Mouse (Mus musculus) hindbrain, embryonic 13.5 days (tissue): ENCODE measurements around the gene Gm36176. TPM values are rescaled to one million over a fixed set of nuclear protein-coding genes. Genes with fewer than 3 reads are reported as not detected.

Experiments used
- ATAC-seq: fragments of 200-750 bp; cut with Nextera tagmentation; 2 replicates; pipeline ENCODE4 v1.8.0; 2017; ENCODE audit warnings: moderate TSS enrichment; ENCODE audit not compliant: low FRiP score
- H3K27ac ChIP-seq: fragments of 300-500 bp; sonication (generic); 2 replicates; pipeline ENCODE4 v1.5.1; 2015; ENCODE audit warnings: inconsistent platforms, mild to moderate bottlenecking, moderate library complexity
- H3K27me3 ChIP-seq: fragments of 300-500 bp; sonication (generic); 2 replicates; pipeline ENCODE4 v1.6.1; 2015; ENCODE audit warnings: mild to moderate bottlenecking, inconsistent platforms
- H3K36me3 ChIP-seq: fragments of 300-500 bp; sonication (generic); 2 replicates; pipeline ENCODE4 v1.6.1; 2015; ENCODE audit warnings: mild to moderate bottlenecking, inconsistent platforms
- H3K4me1 ChIP-seq: fragments of 300-500 bp; sonication (generic); replicated peaks from 2 replicates; pipeline ENCODE4 v1.6.1; 2015; ENCODE audit warnings: inconsistent platforms
- H3K4me2 ChIP-seq: fragments of 300-500 bp; sonication (generic); 2 replicates; pipeline ENCODE4 v1.6.1; 2015; ENCODE audit warnings: inconsistent platforms, mild to moderate bottlenecking, moderate library complexity
- H3K4me3 ChIP-seq: fragments of 300-500 bp; sonication (generic); 2 replicates; pipeline ENCODE4 v1.5.1; 2015; ENCODE audit warnings: mild to moderate bottlenecking, inconsistent platforms
- H3K9ac ChIP-seq: fragments of 300-500 bp; sonication (generic); 2 replicates; pipeline ENCODE4 v1.6.1; 2015; ENCODE audit warnings: mild to moderate bottlenecking, inconsistent platforms
- H3K9me3 ChIP-seq: fragments of 300-500 bp; sonication (generic); 2 replicates; pipeline ENCODE4 v1.6.1; 2016; ENCODE audit warnings: inconsistent platforms
- WGBS: fragments of 180-500 bp; shearing (Covaris S2); methylation state at CpG from one replicate; pipeline ENCODE4 v1.1.7; 2015; 5-methylcytosine and 5-hydroxymethylcytosine counted together
- polyA plus RNA-seq: library from polyadenylated mRNA; unstranded; fragments of >200 nt; fragmentation: Nextera tagmentation; extraction: Ambion mirVana; gene quantifications from 2 replicates; pipeline ENCODE4 v1.2.1, GENCODE M21; 2015

Gm36176 gene
- polyA plus RNA-seq, 1 experiment from 2014 or later = not detected

DNA sequence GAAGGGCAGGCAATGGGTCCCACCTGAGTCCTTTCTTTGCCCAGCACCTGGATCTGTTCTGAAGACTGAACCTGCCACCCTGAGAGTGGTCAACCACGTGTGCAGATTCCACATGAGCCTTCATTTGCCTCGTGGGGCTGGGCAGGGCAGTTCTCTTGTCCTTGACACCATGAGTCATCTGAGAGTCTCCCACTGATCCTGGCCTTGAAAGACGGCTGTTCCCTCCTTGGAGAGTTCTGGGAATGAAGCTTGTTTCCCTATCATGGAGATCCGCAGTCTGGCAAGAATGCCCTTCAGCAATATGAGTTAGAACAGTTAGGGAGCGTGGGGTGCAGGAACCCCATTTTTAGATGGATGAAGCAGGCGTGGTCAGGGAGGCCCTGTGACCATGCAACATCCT, 7.6 kb upstream of the Gm36176 start:
- H3K27me3 ChIP-seq = no peaks in the 10 kb centered on the region
- WGBS = 81% methylated on average over 6 of the region's 6 CpGs
- H3K9ac ChIP-seq = no peak overlapping the region
- no peaks in the 10 kb centered on the region for H3K4me1 ChIP-seq
- no peak overlapping the region for H3K27ac ChIP-seq
- H3K4me3 ChIP-seq = no peak overlapping the region
- H3K36me3 ChIP-seq = no peaks in the 10 kb centered on the region
- no peak overlapping the region for H3K4me2 ChIP-seq
- ATAC-seq = no peak
- peaks cover 19% of the 10 kb centered on the region for H3K9me3 ChIP-seq

DNA sequence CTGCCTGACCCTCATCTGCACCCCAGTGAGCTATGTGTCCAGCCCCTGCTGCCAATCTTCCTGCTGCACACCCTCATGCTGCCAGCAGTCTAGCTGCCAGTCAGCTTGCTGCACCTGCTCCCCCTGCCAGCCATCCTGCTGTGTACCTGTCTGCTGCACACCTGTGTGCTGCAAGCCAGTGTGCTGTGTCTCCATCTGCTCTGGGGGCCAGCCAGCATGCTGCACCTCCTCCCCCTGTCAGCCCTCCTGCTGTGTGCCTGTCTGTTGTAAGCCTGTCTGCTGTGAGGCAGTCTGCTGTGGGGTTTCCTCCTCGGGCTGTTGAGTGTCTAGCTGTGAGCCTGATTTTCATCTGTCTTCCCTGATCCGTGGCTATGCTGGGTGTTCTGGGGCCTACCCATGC, 358 bp downstream of the Gm36176 start:
- Histone ChIP-seq H3K36me3 (no peaks in the 10 kb centered on the region), H3K9ac (no peak overlapping the region), H3K4me1 (no peaks in the 10 kb centered on the region), H3K27ac (no peak overlapping the region), H3K4me3 (no peak overlapping the region), H3K4me2 (no peak overlapping the region), H3K9me3 (peaks cover 32% of the 10 kb centered on the region), H3K27me3 (no peaks in the 10 kb centered on the region)
- ATAC-seq = no peak
- 16% methylated on average over 2 of the region's 2 CpGs for WGBS

DNA sequence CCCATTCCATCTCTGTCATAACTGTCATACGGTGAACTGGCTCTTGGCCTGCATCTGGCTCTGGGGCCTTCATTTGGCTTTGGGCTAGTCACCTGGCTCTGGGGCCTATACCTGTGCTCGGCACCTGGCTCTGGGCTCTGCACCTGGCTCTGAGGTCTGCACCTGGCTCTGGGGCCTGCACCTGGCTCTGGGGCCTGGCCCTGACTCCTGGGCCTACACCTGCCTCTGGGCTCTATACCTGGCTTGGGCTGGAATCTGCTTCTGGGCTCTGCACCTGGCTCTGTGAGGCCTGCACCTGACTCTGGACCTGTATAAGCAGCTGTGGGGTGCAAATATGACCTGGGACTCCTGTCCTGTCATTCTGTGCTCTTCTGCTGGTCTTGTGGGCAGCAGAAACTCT, 935 bp downstream of the Gm36176 start:
- Histone ChIP-seq H3K4me1 (no peaks in the 10 kb centered on the region), H3K4me3 (no peak overlapping the region), H3K27ac (no peak overlapping the region), H3K9ac (no peak overlapping the region), H3K9me3 (peaks cover 32% of the 10 kb centered on the region), H3K36me3 (no peaks in the 10 kb centered on the region), H3K27me3 (no peaks in the 10 kb centered on the region), H3K4me2 (no peak overlapping the region)
- ATAC-seq = no peak
- WGBS = 80% methylated on average over 2 of the region's 2 CpGs

DNA sequence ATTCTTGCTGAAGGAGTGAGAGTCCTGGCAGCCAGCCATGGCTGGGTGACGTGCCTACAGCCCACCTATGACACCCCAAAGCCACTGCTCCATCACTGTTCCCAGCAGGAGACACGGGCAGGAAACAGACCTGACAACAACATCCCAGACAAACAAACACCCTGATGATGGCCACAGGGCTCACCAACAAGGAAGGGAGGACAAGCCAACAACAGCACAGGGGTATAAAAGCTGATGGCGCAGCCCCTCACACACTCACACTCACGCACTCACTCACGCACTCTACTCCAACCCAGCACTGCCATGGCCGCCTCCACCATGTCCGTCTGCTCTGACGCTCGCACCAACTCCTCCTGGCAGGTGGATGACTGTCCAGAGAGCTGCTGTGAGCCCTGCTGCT, 6.0 kb downstream of the Gm36176 start, which contains the start of gene Gm10318:
TSS of gene Gm10318 (plus strand) at position 301 of the 400 bp plus-strand sequence.
- H3K36me3 ChIP-seq = no peaks in the 10 kb centered on the region
- H3K27me3 ChIP-seq = no peaks in the 10 kb centered on the region
- H3K4me1 ChIP-seq = no peaks in the 10 kb centered on the region
- H3K9me3 ChIP-seq = 0 out of 2 replicates have a peak, but pooled peaks cover 5% of the 10 kb centered on the region
- no peak within 1 kb of the TSS for H3K4me2 ChIP-seq
- ATAC-seq = no peak
- H3K27ac ChIP-seq = no peak within 1 kb of the TSS
- no peak within 1 kb of the TSS for H3K4me3 ChIP-seq
- WGBS = 73% methylated on average over 9 of the region's 9 CpGs
- H3K9ac ChIP-seq = no peak within 1 kb of the TSS

DNA sequence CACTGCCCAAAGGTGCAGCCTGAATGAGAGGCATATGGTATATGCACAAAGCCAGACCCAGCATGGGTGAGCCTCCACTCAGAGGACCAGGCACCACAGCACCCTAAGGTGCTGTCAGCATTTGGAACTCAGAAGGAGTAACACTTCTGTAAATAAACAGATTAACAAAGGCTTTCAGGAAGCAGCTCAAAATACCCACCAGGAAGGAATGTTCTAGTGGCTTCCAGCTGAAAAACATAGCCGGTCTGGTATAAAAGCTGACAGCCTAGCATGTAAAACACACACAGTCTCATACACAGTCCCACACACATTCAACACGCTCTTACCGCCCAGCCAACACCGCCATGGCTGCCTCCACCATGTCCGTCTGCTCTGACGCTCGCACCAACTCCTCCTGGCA, 15.1 kb downstream of the Gm36176 start, which contains the start of gene Gm3285:
TSS of gene Gm3285 (plus strand) at position 301 of the 400 bp plus-strand sequence.
- 48% methylated on average over 7 of the region's 7 CpGs for WGBS
- Histone ChIP-seq H3K4me3 (no peak within 1 kb of the TSS), H3K9me3 (no peaks in the 10 kb centered on the region), H3K9ac (no peak within 1 kb of the TSS), H3K4me2 (no peak within 1 kb of the TSS), H3K4me1 (0 out of 2 replicates have a peak, but pooled peaks cover 4% of the 10 kb centered on the region), H3K27me3 (0 out of 2 replicates have a peak, but pooled peaks cover 4% of the 10 kb centered on the region), H3K27ac (no peak within 1 kb of the TSS), H3K36me3 (no peaks in the 10 kb centered on the region)
- ATAC-seq = no peak

DNA sequence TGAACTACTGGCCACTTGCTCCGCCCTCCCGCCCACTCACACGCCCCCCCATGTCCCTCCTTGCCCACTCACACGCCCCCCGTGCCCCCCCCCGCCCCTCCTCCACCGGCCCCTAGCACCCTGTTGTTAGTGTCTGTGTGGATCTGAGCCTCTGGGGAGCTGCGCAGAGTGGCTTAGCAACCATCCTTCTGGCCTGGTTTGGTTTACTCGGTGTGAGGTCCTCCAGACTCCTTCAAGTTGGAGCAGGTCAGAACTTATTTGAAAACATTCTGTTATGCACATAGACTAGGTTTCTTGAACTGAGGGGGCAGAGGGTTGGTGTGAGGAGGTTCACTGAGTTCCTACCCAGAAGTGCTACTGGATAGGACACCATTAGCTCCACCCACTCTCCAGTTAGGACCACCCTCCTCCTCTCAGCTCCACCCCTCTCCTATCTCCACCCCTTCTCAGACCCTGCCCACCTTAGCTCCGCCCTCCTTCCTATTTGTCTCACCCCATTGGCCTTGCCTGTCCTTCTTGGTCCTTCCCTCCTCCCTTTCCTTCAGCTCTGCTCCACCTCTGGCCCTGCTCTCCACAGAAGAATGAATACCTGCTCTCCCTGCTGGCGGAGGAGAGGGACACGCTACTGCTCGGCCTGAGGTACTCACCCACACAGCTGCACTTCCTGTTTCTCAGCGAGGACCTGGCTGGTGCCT, 17.6 kb downstream of the Gm36176 start:
- Histone ChIP-seq H3K9me3 (no peaks in the 10 kb centered on the region), H3K4me3 (peak overlapping the region; percentile 14; the same call in 1 of the 2 replicates), H3K27me3 (0 out of 2 replicates have a peak, but pooled peaks cover 4% of the 10 kb centered on the region), H3K9ac (no peak overlapping the region), H3K27ac (no peak overlapping the region), H3K36me3 (no peaks in the 10 kb centered on the region), H3K4me2 (peak overlapping the region; percentile 32), H3K4me1 (0 out of 2 replicates have a peak, but pooled peaks cover 4% of the 10 kb centered on the region)
- peak; percentile 69; the same call in 1 of the 2 replicates for ATAC-seq
- 42% methylated on average over 14 of the region's 14 CpGs for WGBS

DNA sequence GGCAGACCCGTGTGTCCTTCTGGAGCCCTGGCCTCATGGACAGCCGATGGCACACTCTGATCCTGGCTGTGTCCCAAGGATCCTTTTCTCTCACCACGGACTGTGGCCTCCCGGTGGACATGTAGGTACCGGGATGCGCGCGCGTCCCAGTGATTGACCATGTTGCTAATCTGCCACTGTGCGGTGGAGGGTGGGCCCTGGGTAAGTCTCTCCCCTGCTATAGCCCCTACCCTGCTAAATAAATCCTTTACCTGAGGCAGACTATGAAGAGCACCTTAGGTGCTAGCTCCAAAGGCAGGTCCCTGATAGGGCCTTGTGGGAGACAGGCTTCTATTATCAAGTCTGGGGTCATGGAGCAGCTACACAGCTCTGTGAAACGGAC, 18.1 kb downstream of the Gm36176 start:
- peak overlapping the region; percentile 32 for H3K4me2 ChIP-seq
- no peak overlapping the region for H3K27ac ChIP-seq
- no peaks in the 10 kb centered on the region for H3K9me3 ChIP-seq
- WGBS = 35% methylated on average over 11 of the region's 11 CpGs
- no peak overlapping the region for H3K9ac ChIP-seq
- H3K4me3 ChIP-seq = peak overlapping the region; percentile 14; the same call in 1 of the 2 replicates
- 0 out of 2 replicates have a peak, but pooled peaks have one; percentile 63 for ATAC-seq
- no peaks in the 10 kb centered on the region for H3K36me3 ChIP-seq
- 0 out of 2 replicates have a peak, but pooled peaks cover 4% of the 10 kb centered on the region for H3K4me1 ChIP-seq
- H3K27me3 ChIP-seq = 0 out of 2 replicates have a peak, but pooled peaks cover 4% of the 10 kb centered on the region

DNA sequence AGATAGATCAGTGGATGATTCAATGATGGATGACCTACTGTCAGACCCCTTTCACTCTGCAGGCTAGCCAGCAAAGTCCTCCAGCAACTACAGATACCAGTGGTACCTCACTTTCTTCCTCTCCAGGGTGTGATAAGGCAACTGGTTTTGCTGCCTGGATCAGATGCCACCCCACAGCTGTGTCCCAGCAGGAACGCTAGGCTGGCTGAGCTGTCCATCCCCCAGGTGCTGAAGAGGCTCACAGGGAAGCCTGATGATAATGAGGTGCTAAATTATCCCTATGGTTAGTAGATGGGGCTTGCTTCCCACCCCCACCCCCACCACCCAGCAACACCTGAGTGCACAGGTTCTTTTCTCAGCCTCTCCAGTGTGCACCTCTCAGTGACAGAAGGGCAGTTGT, 20.9 kb downstream of the Gm36176 start:
- no peak overlapping the region for H3K4me2 ChIP-seq
- no peak overlapping the region for H3K4me3 ChIP-seq
- H3K9me3 ChIP-seq = no peaks in the 10 kb centered on the region
- H3K4me1 ChIP-seq = 0 out of 2 replicates have a peak, but pooled peaks cover 3% of the 10 kb centered on the region
- H3K27me3 ChIP-seq = no peaks in the 10 kb centered on the region
- ATAC-seq = no peak
- H3K27ac ChIP-seq = no peak overlapping the region
- 50% methylated on average over 1 of the region's 1 CpGs for WGBS
- H3K9ac ChIP-seq = no peak overlapping the region
- H3K36me3 ChIP-seq = no peaks in the 10 kb centered on the region

DNA sequence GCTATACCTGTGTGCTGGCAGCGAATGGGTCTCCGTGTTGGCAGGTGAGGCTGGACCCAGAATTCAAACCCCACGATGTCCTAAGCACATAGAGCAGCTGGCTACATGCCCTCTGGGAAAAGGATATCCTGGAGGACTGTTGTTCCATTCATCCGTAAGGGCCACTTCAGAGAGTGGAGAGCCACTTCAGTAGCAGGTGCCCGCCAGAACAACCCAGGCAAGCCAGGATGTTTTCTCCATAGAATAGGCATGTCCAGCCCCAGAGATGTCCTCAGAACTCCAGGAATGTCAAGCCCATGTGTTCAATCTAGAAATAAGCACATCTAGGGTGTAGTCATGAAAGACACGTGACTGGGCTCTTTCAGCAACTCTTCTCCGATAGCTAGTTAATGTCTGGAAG, 23.0 kb downstream of the Gm36176 start:
- ATAC-seq = no peak
- Histone ChIP-seq H3K4me2 (no peak overlapping the region), H3K27me3 (no peaks in the 10 kb centered on the region), H3K4me3 (no peak overlapping the region), H3K9me3 (no peaks in the 10 kb centered on the region), H3K4me1 (no peaks in the 10 kb centered on the region), H3K27ac (no peak overlapping the region), H3K36me3 (no peaks in the 10 kb centered on the region), H3K9ac (no peak overlapping the region)
- 92% methylated on average over 7 of the region's 7 CpGs for WGBS

DNA sequence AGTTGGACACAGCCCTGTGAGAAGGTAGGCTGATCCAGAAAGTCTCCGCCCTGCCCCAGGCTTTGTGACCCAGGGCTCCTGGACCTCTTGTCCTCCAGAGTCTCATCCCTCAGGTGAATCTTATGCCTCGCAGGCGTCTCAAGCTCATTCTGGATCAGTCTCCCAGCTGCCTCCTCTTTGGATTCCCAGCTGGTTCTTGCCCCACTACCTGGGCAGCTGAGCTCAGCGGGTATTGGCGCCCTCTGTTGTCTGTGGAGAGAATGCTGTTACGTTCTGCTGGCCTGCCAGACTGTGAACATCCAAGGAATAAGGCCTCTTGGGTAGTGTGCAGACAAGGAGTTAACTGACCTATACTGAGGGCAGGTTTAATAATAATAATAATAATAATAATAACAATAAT, 32.4 kb downstream of the Gm36176 start:
- WGBS = 50% methylated on average over 6 of the region's 6 CpGs
- no peaks in the 10 kb centered on the region for H3K9me3 ChIP-seq
- H3K4me2 ChIP-seq = no peak overlapping the region
- H3K27me3 ChIP-seq = no peaks in the 10 kb centered on the region
- H3K4me1 ChIP-seq = no peaks in the 10 kb centered on the region
- H3K36me3 ChIP-seq = no peaks in the 10 kb centered on the region
- H3K27ac ChIP-seq = no peak overlapping the region
- no peak overlapping the region for H3K9ac ChIP-seq
- no peak overlapping the region for H3K4me3 ChIP-seq
- ATAC-seq = no peak

DNA sequence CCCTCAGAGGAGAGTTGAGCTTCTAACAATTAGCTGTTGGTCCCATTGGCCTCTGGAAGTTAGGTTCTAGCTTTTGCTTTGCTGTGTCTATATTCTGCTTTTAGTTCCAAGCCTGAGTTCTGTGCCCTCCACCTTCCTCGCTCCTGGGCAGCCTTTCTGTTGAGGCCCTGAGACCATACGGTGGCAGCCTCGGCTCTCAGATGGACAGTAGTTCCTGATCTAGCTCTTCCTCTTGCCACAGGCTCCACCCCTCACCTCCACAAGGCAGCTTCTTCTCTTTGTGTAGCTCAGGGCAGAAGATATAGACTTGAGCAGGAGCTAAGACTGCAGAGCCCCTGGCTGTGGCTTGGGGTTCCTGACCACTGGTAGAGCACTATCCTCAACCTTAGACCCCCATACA, 33.7 kb downstream of the Gm36176 start:
- Histone ChIP-seq H3K4me1 (no peaks in the 10 kb centered on the region), H3K27me3 (no peaks in the 10 kb centered on the region), H3K27ac (no peak overlapping the region), H3K36me3 (no peaks in the 10 kb centered on the region), H3K4me3 (no peak overlapping the region), H3K4me2 (no peak overlapping the region), H3K9ac (no peak overlapping the region), H3K9me3 (no peaks in the 10 kb centered on the region)
- WGBS = 77% methylated on average over 3 of the region's 3 CpGs
- ATAC-seq = no peak

DNA sequence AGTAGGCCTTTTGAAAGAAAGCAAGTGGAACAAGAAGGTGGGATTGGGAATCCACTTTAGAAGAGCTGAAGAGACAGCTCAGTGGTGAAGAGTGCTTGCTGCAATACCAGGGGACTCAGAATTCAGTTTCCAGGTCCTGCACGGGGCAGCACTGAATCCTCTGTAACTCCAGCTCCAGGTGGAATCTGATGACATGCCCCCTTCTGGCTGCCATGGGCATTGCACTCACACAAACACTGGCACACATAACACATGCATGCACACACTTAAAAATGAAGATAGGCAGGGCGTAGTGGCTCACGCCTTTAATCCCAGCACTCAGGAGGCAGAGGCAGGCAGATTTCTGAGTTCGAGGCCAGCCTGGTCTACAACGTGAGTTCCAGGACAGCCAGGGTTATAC, 36.0 kb downstream of the Gm36176 start:
- H3K36me3 ChIP-seq = no peaks in the 10 kb centered on the region
- no peak overlapping the region for H3K4me3 ChIP-seq
- no peaks in the 10 kb centered on the region for H3K9me3 ChIP-seq
- no peak overlapping the region for H3K4me2 ChIP-seq
- ATAC-seq = no peak
- H3K27ac ChIP-seq = no peak overlapping the region
- 87% methylated on average over 5 of the region's 5 CpGs for whole genome bisulfite sequencing
- no peaks in the 10 kb centered on the region for H3K27me3 ChIP-seq
- no peak overlapping the region for H3K9ac ChIP-seq
- no peaks in the 10 kb centered on the region for H3K4me1 ChIP-seq
